Mouse (Mus musculus): ENCODE data around the gene Gm20388.

DNA sequence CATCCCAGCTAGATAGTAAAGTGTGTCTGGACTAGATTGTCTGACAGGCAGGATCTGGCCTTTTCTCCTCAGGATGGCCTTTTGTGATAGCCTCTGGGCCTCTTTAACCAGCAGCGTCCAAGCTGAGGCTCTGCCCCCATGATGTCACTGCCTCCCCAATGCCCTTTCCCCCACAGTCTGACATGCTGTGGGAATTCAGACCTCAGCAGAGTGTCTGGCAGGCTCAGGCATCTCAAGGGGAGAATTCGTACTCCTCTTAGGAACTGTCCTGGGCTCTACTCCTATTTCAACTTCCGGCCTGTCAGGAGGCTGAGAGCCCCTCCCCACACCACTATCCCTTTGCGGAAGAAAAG, 553.9 kb downstream of the Gm20388 start:
- TF ChIP-seq TAL1 (conservative IDR thresholded peaks at IDR 0.05; ENCODE audit: low read depth, low read length) = no peak
- no peak for TF ChIP-seq CTCF (IDR thresholded peaks at IDR 0.05; ENCODE audit: low read depth, low read length)
- TF ChIP-seq GATA1 (IDR thresholded peaks at IDR 0.05; ENCODE audit: borderline replicate concordance, low read length) = no peak
- no peak for TF ChIP-seq GATA2 (IDR thresholded peaks at IDR 0.05; ENCODE audit: borderline replicate concordance, low read depth, low read length)

All from G1E (cell line).